In the genomic region with DNA sequence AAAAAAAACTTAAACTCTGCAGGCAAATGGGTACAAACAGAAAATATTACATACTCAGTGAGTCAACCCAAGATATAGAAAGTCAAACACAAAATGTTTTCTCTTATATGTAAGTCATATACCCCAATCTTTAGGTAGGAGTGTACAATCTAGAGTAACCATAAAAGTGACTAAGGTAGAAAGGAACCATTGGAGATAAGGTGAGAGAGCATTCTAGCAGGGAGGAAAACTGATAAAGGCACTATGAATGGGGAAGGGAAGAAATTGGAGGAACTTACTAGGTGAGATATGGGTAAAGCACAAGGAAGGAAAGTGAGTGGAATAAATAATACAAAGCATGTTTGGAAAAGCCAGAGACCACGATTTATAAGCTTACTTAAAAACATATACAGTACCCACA, we compare ENCODE assay signal across 29 mouse cellular contexts.
"Had no signal": no experiment of that assay in that cellular context is flagged by ENCODE, and none has a peak within 500 bp of the region (broad histone marks: within the 10 kb centered on the region; RNA-seq: fewer than 3 reads in every experiment).

No protein-coding gene starts in this region.

- H3K9me3 ChIP-seq: embryonic facial prominence, embryonic 10.5 days; embryonic facial prominence, embryonic 12.5 days; embryonic facial prominence, embryonic 13.5 days; embryonic facial prominence, embryonic 15.5 days; forebrain, embryonic 10.5 days; forebrain, embryonic 12.5 days; forebrain, embryonic 13.5 days; forebrain, embryonic 15.5 days; heart, embryonic 10.5 days had no signal

- H3K9ac ChIP-seq: embryonic facial prominence, embryonic 12.5 days; embryonic facial prominence, embryonic 13.5 days; embryonic facial prominence, embryonic 15.5 days; forebrain, embryonic 12.5 days; forebrain, embryonic 13.5 days; forebrain, embryonic 15.5 days; forebrain, postnatal 0 days had no signal

- H3K4me3 ChIP-seq: embryonic facial prominence, embryonic 10.5 days; embryonic facial prominence, embryonic 12.5 days; embryonic facial prominence, embryonic 13.5 days; embryonic facial prominence, embryonic 15.5 days; erythroblast, embryonic 14.5 days; forebrain, embryonic 10.5 days; forebrain, embryonic 12.5 days; forebrain, embryonic 13.5 days; forebrain, embryonic 15.5 days; gastrocnemius, adult 2 months; heart, adult 2 months; heart, embryonic 10.5 days had no signal

- H3K4me1 ChIP-seq: embryonic facial prominence, embryonic 10.5 days; embryonic facial prominence, embryonic 12.5 days; embryonic facial prominence, embryonic 13.5 days; embryonic facial prominence, embryonic 15.5 days; forebrain, embryonic 15.5 days; heart, embryonic 10.5 days had no signal

- H3K27ac ChIP-seq: embryonic facial prominence, embryonic 10.5 days; embryonic facial prominence, embryonic 12.5 days; embryonic facial prominence, embryonic 13.5 days; embryonic facial prominence, embryonic 15.5 days; forebrain, embryonic 10.5 days; forebrain, embryonic 12.5 days; forebrain, embryonic 13.5 days; forebrain, embryonic 15.5 days; gastrocnemius, adult 2 months; heart, adult 2 months; heart, embryonic 10.5 days had no signal

- H3K4me2 ChIP-seq: embryonic facial prominence, embryonic 12.5 days; embryonic facial prominence, embryonic 13.5 days; embryonic facial prominence, embryonic 15.5 days; forebrain, embryonic 12.5 days; forebrain, embryonic 13.5 days; forebrain, embryonic 15.5 days had no signal

- ATAC-seq: forebrain, embryonic 13.5 days; forebrain, embryonic 14.5 days; forebrain, embryonic 15.5 days; forebrain, embryonic 16.5 days; forebrain, postnatal 0 days had no signal

- DNase-seq: cerebellum, adult 8-10 months; cerebellum, adult 9-10 months; cerebellum, adult 9-11 months; cerebellum, postnatal 10 days; cerebellum, postnatal 14 days; cerebellum, postnatal 25 days; cerebellum, postnatal 36 days; embryo, embryonic 11 days; forebrain, postnatal 0 days; gastrocnemius, adult 2 months; gastrocnemius, postnatal 10 days; gastrocnemius, postnatal 14 days; gastrocnemius, postnatal 25 days; gastrocnemius, postnatal 36 days; heart, adult 11 months; heart, adult 18-20 months; heart, adult 2 months had no signal

- H3K27me3 ChIP-seq: embryonic facial prominence, embryonic 12.5 days; embryonic facial prominence, embryonic 13.5 days; embryonic facial prominence, embryonic 15.5 days; forebrain, embryonic 12.5 days; forebrain, embryonic 13.5 days; forebrain, embryonic 15.5 days had no signal

- H3K36me3 ChIP-seq: embryonic facial prominence, embryonic 10.5 days; embryonic facial prominence, embryonic 12.5 days; embryonic facial prominence, embryonic 13.5 days; embryonic facial prominence, embryonic 15.5 days; forebrain, embryonic 10.5 days; forebrain, embryonic 12.5 days; forebrain, embryonic 15.5 days; heart, embryonic 10.5 days had no signal
